Mouse (Mus musculus) heart, adult 2 months (tissue): ENCODE results near the gene Gm20517. TPM values are rescaled to one million over a fixed set of nuclear protein-coding genes. Genes with fewer than 3 reads are reported as not detected.
"Not testable (repeated sequence)": the region's sequence is repeated elsewhere in the genome, so short reads cannot be mapped to it uniquely, and the experiment has no call there.

Experiments
- DNase-seq, 2 experiments: peaks; one replicate each; pipeline ENCODE4 v3.0.0; 2021
- H3K27ac ChIP-seq: fragments of 200-600 bp; 2 replicates; pipeline ENCODE4 v1.8.1; 2022
- H3K27me3 ChIP-seq: fragments of 200-500 bp; 2 replicates; pipeline ENCODE4 v1.6.1; 2012; ENCODE audit warnings: mild to moderate bottlenecking, low read length, inconsistent platforms, mixed read lengths; ENCODE audit not compliant: control insufficient read depth, insufficient read depth
- H3K36me3 ChIP-seq: fragments of 200-500 bp; 2 replicates; pipeline ENCODE4 v1.6.1; 2012; ENCODE audit warnings: low read length, inconsistent platforms; ENCODE audit not compliant: control insufficient read depth, insufficient read depth
- H3K4me1 ChIP-seq: fragments of 200-500 bp; 2 replicates; pipeline ENCODE4 v1.6.1; 2011; ENCODE audit warnings: low read length; ENCODE audit not compliant: control insufficient read depth, insufficient read depth
- H3K4me3 ChIP-seq: fragments of 200-600 bp; 2 replicates; pipeline ENCODE4 v1.8.1; 2022
- H3K79me2 ChIP-seq: fragments of 200-500 bp; replicated peaks from 2 replicates; pipeline ENCODE4 v1.6.1; 2012; ENCODE audit warnings: mild to moderate bottlenecking, inconsistent platforms, low read length, moderate library complexity, mixed read lengths; ENCODE audit not compliant: control insufficient read depth, insufficient read depth
- H3K9ac ChIP-seq: fragments of 200-500 bp; 2 replicates; pipeline ENCODE4 v1.6.1; 2012; ENCODE audit warnings: low read depth, mild to moderate bottlenecking, control low read depth, inconsistent platforms, low read length, mixed read lengths
- CTCF ChIP-seq: fragments of 200-600 bp; IDR thresholded peaks from 2 replicates; pipeline ENCODE4 v1.8.1; 2022; ENCODE audit warnings: antibody characterized with exemption, mild to moderate bottlenecking, moderate library complexity
- EP300 ChIP-seq: fragments of 200-500 bp; IDR thresholded peaks from 2 replicates; pipeline ENCODE4 v1.6.1; 2011; ENCODE audit warnings: low read depth, low read length, control low read depth; ENCODE audit not compliant: insufficient read depth
- POLR2A ChIP-seq: fragments of 200-500 bp; IDR thresholded peaks from 2 replicates; pipeline ENCODE4 v1.6.1; 2011; ENCODE audit warnings: mild to moderate bottlenecking, low read depth, low read length, control low read depth; ENCODE audit not compliant: insufficient read depth
- WGBS: fragments of 180-500 bp; shearing (Covaris S2); methylation state at CpG from one replicate; pipeline ENCODE4 v1.1.7; 2018; 5-methylcytosine and 5-hydroxymethylcytosine counted together
- intact Hi-C: fragments of 180-260 bp; cut with DNase I; formaldehyde crosslinking; loops from one replicate; pipeline ENCODE4 v1.15.1; 2025
- polyA plus RNA-seq: library from polyadenylated mRNA; depleted of rRNA; stranded (reverse); fragments of >200 nt; gene quantifications from 2 replicates; pipeline ENCODE4 v1.2.3, GENCODE M21; 2012
- total RNA-seq, 2 experiments: library from RNA; stranded (reverse); gene quantifications; 2 replicates each; pipeline ENCODE4 v1.2.3; 2021

Gm20517 gene
- total and polyA plus RNA-seq, 3 experiments: 0.27 to 2.8 (median 2.8) TPM

DNA sequence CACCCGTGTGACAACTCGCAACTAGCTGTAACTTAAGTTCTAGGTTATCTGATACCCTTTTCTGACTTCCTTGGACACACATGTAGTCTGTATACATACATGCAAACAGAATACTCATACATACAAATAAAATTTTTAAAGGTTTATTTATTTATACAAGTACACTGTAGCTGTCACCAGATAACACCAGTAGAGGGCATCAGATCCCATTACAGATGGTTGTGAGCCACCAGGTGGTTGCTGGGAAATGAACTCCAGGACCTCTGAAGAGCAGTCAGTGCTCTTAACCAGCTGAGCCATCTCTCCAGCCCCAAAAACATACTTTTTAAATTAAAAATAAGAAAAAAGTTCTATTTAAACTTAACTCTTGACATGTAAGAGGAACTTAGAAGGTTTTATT is 31.6 kb downstream of the Gm20517 start:
- intact Hi-C loops: no loop called here
- H3K4me3 ChIP-seq: no peak overlapping the region
- WGBS: 91% methylated on average over 2 of the region's 2 CpGs

DNA sequence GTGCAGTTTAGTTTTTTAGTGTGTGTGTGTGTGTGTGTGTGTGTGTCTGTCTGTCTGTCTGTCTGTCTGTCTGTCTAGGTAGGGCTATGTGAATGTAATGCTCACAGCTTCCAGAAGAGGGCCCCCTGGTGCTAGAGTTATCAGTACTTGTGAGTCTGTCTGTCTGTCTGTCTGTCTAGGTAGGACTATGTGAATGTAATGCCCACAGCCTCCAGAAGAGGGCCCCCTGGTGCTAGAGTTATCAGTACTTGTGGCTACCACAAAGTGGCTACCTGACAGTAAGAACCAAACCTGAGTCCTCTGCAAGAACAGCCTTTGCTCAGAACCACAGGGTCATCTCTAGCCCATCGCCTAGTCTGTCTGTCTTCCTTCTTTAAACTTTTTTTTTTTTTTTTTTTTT is 35.3 kb downstream of the Gm20517 start:
- Histone ChIP-seq H3K36me3 (no peaks in the 10 kb centered on the region), H3K27me3 (no peaks in the 10 kb centered on the region), H3K4me3 (no peak overlapping the region), H3K79me2 (no peaks in the 10 kb centered on the region), H3K27ac (no peak overlapping the region), H3K9ac (no peak overlapping the region), H3K4me1 (no peaks in the 10 kb centered on the region)
- TF ChIP-seq CTCF: peak; percentile 66
- TF ChIP-seq EP300: no peak
- peak; percentile 29 to 45 for DNase-seq
- intact Hi-C loops: no loop called here
- 89% methylated on average over 1 of the region's 1 CpGs for WGBS

More for the DNA sequence above, 31.6 kb downstream of the Gm20517 start:
- no peaks in the 10 kb centered on the region for H3K79me2 ChIP-seq
- no peaks in the 10 kb centered on the region for H3K27me3 ChIP-seq
- no peak for TF ChIP-seq EP300
- peak; percentile 44 for TF ChIP-seq CTCF
- no peak for DNase-seq
- no peak overlapping the region for H3K27ac ChIP-seq
- no peak overlapping the region for H3K9ac ChIP-seq
- no peaks in the 10 kb centered on the region for H3K36me3 ChIP-seq
- H3K4me1 ChIP-seq: no peaks in the 10 kb centered on the region

DNA sequence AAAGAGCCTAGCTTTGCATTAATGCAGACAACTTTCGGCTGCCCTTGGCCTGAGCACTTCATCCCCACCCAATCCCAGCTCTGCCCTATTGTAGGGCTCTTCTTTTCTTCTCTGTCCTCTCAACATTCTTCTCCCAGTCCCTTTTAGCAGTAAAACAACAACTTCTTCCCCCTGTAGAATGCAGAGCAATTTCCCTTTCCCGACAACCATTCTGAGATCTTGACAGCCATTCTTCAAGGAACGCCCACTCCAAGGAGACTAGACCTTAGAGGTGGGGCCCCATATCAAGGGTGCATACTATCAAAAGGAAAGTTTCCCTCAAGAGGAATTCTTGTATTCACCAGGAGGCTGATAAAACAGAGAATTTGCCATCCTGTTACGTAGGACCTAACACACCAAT is 37.6 kb downstream of the Gm20517 start:
- no peak overlapping the region for H3K9ac ChIP-seq
- H3K79me2 ChIP-seq: no peaks in the 10 kb centered on the region
- TF ChIP-seq EP300: no peak
- no peak for TF ChIP-seq CTCF
- no peak for TF ChIP-seq POLR2A
- no peaks in the 10 kb centered on the region for H3K4me1 ChIP-seq
- no peaks in the 10 kb centered on the region for H3K27me3 ChIP-seq
- H3K36me3 ChIP-seq: no peaks in the 10 kb centered on the region
- no peak for DNase-seq
- 68% methylated on average over 4 of the region's 4 CpGs for WGBS
- intact Hi-C loops: no loop called here
- no peak overlapping the region for H3K4me3 ChIP-seq
- H3K27ac ChIP-seq: no peak overlapping the region

DNA sequence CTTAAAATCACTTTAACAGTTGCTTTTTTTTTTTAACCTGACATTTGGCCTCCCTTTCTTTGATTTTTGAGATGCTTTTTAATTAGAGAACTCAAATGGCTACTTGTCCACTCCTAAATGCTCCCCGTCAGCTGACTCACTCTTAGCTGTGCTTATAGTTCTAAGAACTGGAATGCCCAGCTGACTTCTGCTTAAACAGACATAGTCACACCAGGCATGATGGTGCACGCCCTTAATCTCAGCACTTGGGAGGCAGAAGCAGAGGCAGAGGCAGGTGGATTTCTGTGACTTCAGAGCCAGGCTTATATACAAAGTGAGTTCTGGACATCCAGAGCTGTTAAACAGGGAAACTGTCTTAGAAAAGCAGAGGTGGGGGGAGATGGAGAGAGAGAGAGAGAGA is 40.6 kb downstream of the Gm20517 start:
- Histone ChIP-seq H3K79me2 (no peaks in the 10 kb centered on the region), H3K9ac (no peak overlapping the region), H3K4me1 (no peaks in the 10 kb centered on the region), H3K27me3 (no peaks in the 10 kb centered on the region), H3K27ac (no peak overlapping the region), H3K36me3 (no peaks in the 10 kb centered on the region), H3K4me3 (no peak overlapping the region)
- TF ChIP-seq POLR2A (no peak), EP300 (no peak), CTCF (no peak)
- 92% methylated on average over 2 of the region's 2 CpGs for WGBS
- no peak for DNase-seq
- intact Hi-C loops: no loop called here

DNA sequence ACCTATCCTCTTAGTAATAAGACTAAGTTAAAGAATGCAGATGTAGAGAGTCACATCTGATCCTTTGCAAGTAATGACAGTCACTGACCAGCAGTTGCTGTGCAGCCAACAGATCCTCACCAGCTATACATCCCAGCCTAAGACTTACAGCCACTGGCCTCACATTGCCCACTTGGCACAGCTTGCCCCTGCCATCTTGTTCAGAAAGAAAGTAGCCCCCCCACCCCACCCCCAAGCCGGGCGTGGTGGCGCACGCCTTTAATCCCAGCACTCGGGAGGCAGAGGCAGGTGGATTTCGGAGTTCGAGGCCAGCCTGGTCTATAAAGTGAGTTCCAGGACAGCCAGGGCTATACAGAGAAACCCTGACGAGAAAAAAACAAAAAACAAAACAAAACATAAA is 43.0 kb downstream of the Gm20517 start:
- DNase-seq, H3K36me3 ChIP-seq: not testable (repeated sequence)

DNA sequence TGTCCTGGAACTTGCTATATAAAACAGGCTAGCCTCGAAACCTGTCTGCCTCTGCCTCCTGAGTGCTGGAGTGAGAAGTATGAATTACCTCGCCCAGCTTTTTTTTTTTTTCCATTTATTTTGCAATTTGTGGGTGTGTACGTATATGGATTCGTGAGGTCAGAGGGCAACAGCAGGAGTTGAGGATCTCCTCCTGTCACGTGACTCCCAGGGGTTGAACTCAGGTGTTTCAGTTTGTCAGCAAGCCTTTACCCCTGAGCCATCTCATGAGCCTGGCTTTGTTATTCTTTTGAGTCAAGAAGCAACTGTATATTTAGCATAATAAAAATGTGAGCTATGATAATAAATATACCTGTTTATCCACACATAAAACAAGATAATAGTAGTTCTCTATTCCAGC is 44.3 kb downstream of the Gm20517 start:
- 83% methylated on average over 5 of the region's 5 CpGs for WGBS
- intact Hi-C loops: no loop called here
- no peaks in the 10 kb centered on the region for H3K27me3 ChIP-seq

More for the DNA sequence above, 43.0 kb downstream of the Gm20517 start:
- H3K27me3 ChIP-seq, H3K4me1 ChIP-seq, H3K4me3 ChIP-seq, H3K27ac ChIP-seq, H3K79me2 ChIP-seq, H3K9ac ChIP-seq, intact Hi-C loops: not testable (repeated sequence)
- 97% methylated on average over 8 of the region's 8 CpGs for WGBS

DNA sequence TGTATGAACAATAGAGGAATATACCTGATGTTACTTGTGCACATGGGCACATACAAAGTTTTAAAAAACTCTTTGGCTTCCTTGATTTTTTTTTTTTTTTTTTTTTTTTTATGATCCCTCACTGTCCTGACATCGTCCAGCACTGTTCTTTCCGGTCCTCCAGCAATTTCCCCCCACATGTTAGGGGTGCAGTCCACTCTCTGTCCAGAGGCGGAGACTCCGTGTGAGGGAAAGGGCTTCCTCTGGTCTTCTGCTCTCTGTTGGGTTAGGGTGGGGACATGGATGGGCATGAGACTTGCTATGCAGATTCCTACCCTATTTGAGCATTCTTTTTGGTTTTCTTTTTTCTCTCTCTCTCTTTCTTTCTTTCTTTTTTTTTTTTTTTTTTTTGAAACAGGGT is 46.5 kb downstream of the Gm20517 start:
- DNase-seq: no peak
- H3K27ac ChIP-seq: no peak overlapping the region
- intact Hi-C loops: no loop called here
- no peaks in the 10 kb centered on the region for H3K79me2 ChIP-seq
- no peak for TF ChIP-seq POLR2A
- TF ChIP-seq EP300: no peak
- no peak for TF ChIP-seq CTCF
- H3K9ac ChIP-seq: no peak overlapping the region
- 65% methylated on average over 4 of the region's 4 CpGs for WGBS
- H3K27me3 ChIP-seq: no peaks in the 10 kb centered on the region
- no peaks in the 10 kb centered on the region for H3K36me3 ChIP-seq
- no peak overlapping the region for H3K4me3 ChIP-seq
- no peaks in the 10 kb centered on the region for H3K4me1 ChIP-seq

More for the DNA sequence above, 44.3 kb downstream of the Gm20517 start:
- Histone ChIP-seq H3K36me3 (no peaks in the 10 kb centered on the region), H3K9ac (no peak overlapping the region), H3K4me3 (no peak overlapping the region), H3K27ac (no peak overlapping the region), H3K4me1 (no peaks in the 10 kb centered on the region), H3K79me2 (no peaks in the 10 kb centered on the region)
- no peak for DNase-seq
- no peak for TF ChIP-seq CTCF
- TF ChIP-seq POLR2A: no peak
- TF ChIP-seq EP300: no peak
